Mouse (Mus musculus) bone marrow macrophage, adult 2 months (primary cell): ENCODE measurements around the gene Gm21915. TPM values are rescaled to one million over a fixed set of nuclear protein-coding genes. Genes with fewer than 3 reads are reported as not detected.
A peak's percentile ranks its signal among the peaks of the same experiment; 100 is the strongest.

Experiments
- H3K27ac ChIP-seq: 2 replicates; pipeline ENCODE4 v1.5.1; 2012; ENCODE audit warnings: low read depth, low read length; ENCODE audit not compliant: insufficient read depth
- H3K4me1 ChIP-seq: 2 replicates; pipeline ENCODE4 v1.6.1; 2012; ENCODE audit warnings: low read length; ENCODE audit not compliant: control insufficient read depth, insufficient read depth
- H3K4me3 ChIP-seq: 2 replicates; pipeline ENCODE4 v1.5.1; 2012; ENCODE audit warnings: mild to moderate bottlenecking, low read length, moderate library complexity; ENCODE audit not compliant: insufficient read depth
- CTCF ChIP-seq: IDR thresholded peaks from 2 replicates; pipeline ENCODE4 v1.5.1; 2012; ENCODE audit warnings: low read depth, mild to moderate bottlenecking, low read length, moderate library complexity
- POLR2A ChIP-seq: IDR thresholded peaks from 2 replicates; pipeline ENCODE4 v1.6.1; 2012; ENCODE audit warnings: mild to moderate bottlenecking, low read depth, low read length, borderline replicate concordance
- polyA plus RNA-seq: library from polyadenylated mRNA; stranded (reverse); fragments of >200 nt; gene quantifications from 2 replicates; pipeline ENCODE4 v1.2.4, GENCODE M21; 2012; ENCODE audit not compliant: missing spikeins, insufficient read depth, insufficient read length

The Gm21915 gene
- polyA plus RNA-seq, 1 experiment: not detected

- Histone ChIP-seq H3K4me1 (peaks cover 21% of the 10 kb centered on the region), H3K27ac (peak overlapping the region; percentile 68), H3K4me3 (no peak overlapping the region)
- TF ChIP-seq CTCF (peak; percentile 30; the same call in 1 of the 2 replicates), POLR2A (no peak)
Measured at GRCm38 (mm10) chr9:40709991-40710390, 39.6 kb downstream of the Gm21915 start.

- Histone ChIP-seq H3K4me3 (no peak overlapping the region), H3K27ac (no peak overlapping the region)
- TF ChIP-seq CTCF: no peak
- no peak for TF ChIP-seq POLR2A
Measured at GRCm38 (mm10) chr9:40711654-40712053, 41.2 kb downstream of the Gm21915 start.

GRCm38 (mm10) chr9:40717182-40717874 lies 46.9 kb downstream of the Gm21915 start:
- no peak for TF ChIP-seq CTCF
- no peak for TF ChIP-seq POLR2A
- Histone ChIP-seq H3K27ac (no peak overlapping the region), H3K4me1 (0 out of 2 replicates have a peak, but pooled peaks cover 7% of the 10 kb centered on the region), H3K4me3 (no peak overlapping the region)

More at GRCm38 (mm10) chr9:40711654-40712053, 41.2 kb downstream of the Gm21915 start:
- peaks cover 21% of the 10 kb centered on the region for H3K4me1 ChIP-seq

GRCm38 (mm10) chr9:40717875-40718185 lies 47.4 kb downstream of the Gm21915 start:
- H3K4me1 ChIP-seq: peaks cover 12% of the 10 kb centered on the region
- TF ChIP-seq POLR2A: no peak
- TF ChIP-seq CTCF: no peak
- no peak overlapping the region for H3K27ac ChIP-seq
- H3K4me3 ChIP-seq: no peak overlapping the region

Other genes with a start within 250 kb of the Gm21915 start
- 40.8 and 44.2 TPM in 2 replicates for gene Gramd1b, start 139.2 kb upstream of the Gm21915 start, polyA plus RNA-seq
- gene Clmp, start 15.3 kb downstream of the Gm21915 start, polyA plus RNA-seq: 2.0 TPM in 2 replicates
- 1,438 and 1,604 TPM in 2 replicates for gene Hspa8, start 130.4 kb downstream of the Gm21915 start, polyA plus RNA-seq
- gene Bsx, start 203.5 kb downstream of the Gm21915 start, polyA plus RNA-seq: not detected in 2 replicates